Mouse (Mus musculus): ENCODE results near the gene Neurl1b.

Neurl1b gene

DNA sequence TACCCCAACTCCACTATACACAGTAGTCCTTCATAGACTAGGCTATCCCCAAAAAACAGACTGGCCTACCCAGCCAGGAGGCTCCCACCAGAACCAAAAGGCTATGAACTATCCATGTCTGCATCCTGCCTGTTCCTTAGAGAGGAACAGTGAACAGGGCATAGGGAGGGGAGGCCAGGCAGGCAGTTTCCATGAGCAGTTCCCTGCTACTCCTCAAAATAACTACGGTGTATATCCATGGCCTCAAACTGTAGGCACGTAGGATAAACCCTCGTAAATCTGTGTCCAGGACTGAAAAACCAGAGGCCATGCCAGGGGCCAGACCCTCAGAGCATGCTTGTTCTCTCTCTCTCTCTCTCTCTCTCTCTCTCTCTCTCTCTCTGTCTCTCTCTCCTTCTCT, 17.9 kb upstream of the Neurl1b start:
- no peak for DNase-seq (ENCODE audit: extremely low spot score, low read depth, low spot score)

DNA sequence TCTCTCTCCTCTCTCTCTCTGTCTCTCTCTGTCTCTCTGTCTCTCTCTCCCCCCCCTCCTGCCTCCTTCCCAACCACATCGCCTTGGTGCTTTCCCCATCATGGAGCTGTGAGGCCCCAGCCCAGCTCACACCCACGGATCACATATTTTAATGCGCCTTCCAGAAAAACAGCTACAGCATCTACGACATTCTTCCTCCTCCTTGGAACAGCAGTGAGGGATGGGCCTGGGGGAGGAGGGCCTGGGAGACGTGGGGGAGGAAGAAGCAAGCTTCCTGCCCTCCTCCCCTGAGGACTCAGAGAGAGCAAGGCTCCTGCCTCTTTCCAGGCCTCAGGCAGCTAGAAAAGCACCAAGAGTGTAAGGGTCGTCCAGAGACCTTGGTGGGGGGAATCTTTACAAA, 17.3 kb upstream of the Neurl1b start:
- DNase-seq (ENCODE audit: extremely low spot score, low read depth, low spot score), result no peak

DNA sequence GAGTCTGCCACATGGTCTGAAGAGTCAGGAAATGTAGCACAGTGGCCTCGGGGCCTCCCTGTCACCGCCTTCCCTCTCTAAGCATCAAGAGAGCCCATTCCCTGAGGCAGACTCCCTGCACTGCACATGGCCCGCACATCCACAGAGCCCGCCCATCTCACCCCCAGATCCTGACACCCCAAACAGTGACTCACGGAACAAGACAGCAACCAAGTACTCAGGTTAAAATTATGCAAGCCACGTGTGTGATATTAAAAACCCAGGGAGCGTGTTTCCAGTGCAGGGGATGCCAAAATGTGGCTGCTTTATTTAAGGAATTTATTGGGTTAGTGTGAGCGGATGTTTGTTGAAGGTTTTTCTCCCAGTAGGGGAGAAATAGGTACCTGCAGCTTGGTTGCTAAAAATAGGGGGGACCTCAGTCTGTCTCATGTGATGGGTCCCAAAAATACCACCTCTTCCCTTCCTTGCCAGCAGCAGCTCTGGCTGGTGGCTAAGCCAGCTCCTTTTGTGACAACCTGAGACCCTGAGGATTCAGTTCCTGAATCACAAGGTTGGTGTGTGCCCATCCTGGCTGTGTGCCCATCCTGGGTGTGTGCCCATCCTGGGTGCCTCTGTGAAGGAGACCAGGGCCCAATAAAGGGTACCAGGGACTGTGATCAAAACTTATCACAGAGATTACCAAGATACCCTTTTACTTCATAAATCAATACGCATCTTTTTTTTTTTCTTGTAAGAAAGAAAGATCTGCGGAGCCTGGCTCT, 9.1 kb upstream of the Neurl1b start:
- no peak for DNase-seq (ENCODE audit: extremely low spot score, low read depth, low spot score)

DNA sequence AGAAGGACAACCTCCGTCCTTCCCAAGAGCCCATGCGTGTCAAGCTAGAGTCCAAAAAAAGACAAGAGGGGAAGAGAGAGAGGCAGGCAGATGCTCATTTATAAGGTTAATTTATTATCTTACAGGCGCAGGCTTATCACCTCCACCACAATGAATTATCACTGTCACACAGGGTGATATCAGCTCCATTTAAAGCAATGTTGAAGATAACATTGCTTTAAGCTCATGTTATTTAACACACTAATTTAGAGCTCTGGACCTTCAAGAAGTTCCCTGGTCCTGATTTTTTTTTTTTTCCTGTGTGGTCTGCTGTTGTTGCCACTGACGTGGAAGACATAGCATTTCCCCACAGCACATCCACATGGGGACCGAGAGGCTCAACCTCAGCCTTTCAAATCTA, 1.7 kb upstream of the Neurl1b start:
- no peak for DNase-seq (ENCODE audit: extremely low spot score, low read depth, low spot score)

DNA sequence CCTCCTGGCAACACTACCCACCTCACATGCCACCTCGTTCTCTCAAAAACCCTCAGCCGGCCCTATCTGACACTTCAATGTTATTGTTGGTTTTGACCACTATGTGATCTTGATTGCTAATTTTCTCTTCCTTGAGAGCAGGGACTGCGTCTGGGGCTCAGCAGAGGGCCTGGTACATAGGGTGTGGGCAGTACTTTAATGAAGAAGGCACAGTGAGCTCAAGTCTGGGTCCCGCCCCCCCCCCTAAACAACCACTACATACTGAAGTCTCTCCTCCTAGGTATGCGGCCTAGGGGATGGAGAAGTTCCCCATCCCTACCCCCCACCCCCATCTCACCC, 476 bp upstream of the Neurl1b start:
- no peak for DNase-seq (ENCODE audit: extremely low spot score, low read depth, low spot score)

DNA sequence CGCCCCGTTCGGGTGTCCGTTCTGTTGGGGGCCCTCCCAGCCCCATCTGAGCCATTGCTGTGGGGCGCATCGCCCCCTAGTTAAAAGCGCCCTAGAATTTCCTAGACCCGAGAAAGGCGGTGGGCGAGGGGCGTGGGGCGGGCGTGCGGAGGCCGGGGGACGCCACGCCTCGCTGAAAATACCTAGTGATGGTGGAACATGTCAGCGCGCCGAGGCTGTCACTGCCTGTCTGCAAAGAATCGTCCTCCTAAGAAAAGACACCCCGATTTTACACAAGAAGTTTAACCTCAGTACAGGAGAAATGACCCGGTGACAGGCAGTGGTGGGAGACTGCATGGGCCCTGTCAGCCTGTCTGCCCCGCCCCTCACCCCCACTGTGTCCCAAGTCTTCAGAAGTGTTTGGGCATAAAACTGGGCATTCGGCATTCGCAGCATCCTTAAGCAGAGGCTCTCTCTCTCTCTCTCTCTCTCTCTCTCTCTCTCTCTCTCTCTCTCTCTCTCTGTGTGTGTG, 781 bp downstream of the Neurl1b start:
- no peak for DNase-seq (ENCODE audit: extremely low spot score, low read depth, low spot score)

DNA sequence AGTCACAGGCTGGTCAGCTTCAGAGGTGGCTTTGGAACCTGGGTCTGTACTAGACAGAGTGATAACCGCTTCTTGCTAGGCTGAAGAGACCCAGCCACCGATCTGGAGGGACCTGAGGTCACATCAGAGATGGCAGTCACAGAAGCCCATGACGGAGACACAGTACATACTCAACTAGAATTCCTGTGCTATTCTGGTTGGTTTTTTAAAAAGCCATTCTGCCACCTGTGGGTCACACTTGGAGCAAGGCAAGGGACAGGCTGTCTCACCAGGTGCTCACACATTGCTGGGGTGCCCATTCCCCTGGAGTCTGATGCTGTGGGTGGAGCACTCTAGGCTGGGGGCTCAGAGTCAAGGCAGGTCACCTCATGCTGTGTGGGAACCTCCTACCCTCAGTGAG, 1.5 kb downstream of the Neurl1b start:
- DNase-seq (ENCODE audit: extremely low spot score, low read depth, low spot score), result no peak

DNA sequence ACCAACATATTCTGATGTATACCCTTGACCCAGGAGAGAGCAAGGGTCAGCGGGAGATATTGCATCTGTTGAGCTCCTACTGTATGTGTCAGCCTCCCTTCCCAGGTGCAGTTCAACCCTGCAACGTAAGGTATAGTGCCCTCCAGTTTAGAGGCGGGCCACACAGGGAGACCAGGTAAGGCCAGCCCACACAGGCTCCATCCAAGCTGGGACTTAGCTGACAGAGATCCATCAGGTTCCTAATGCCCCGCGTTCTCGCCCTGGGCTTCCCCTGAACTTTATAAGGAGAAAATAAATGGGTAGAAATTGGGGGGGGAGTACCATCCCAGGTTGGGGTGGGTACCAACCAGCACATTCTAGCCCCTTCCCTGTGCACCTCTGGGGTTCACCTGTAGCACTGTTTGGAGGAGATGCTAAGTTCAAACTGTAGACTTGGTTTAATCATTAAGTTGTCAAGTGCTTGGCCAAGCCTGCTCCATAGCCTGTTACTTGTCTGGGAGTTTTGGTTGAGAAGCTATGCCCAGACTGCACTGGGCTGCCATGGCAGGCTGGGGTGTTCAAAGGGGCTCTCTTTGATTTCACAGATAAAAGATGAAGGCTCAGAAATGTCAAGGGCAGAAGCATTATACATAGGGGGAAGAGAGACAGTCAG, 3.3 kb downstream of the Neurl1b start:
- DNase-seq (ENCODE audit: extremely low spot score, low read depth, low spot score), result no peak

DNA sequence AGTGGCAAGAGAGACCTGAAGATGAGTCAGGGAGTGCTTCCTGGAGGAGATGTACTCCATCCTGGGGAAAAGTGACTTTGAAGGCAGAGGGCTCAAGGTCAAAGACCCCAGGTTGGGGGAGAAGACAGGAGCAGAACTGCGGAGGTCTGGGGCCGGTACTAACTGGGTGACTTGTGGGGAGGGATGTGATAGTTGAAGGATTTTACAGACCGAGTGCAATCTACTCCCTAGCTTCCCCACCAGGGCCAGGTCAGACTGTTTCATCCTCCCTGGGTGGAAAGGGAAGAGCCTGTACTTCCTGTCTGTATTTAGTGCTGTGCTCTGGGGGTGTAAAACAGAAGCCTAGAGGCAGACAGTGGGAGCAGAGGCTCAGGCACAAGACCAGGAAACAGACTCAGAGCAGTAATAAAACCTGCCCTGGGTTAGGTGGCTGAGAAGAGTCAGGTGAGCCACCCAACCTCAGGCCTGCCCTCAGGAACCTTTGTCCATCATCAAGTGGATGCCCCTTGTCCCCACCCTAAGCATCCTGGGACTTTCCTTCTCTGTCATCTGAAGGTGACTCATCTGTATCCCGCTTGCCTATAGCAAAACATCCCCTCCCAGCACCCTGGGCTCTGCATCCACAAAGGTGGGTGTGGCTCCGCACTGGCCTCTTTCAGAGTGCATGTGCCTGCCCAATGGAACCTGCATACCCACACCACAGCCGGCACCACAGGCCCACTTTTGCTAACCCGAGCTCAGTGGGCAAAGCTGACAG, 6.0 kb downstream of the Neurl1b start:
- DNase-seq (ENCODE audit: extremely low spot score, low read depth, low spot score), result no peak

DNA sequence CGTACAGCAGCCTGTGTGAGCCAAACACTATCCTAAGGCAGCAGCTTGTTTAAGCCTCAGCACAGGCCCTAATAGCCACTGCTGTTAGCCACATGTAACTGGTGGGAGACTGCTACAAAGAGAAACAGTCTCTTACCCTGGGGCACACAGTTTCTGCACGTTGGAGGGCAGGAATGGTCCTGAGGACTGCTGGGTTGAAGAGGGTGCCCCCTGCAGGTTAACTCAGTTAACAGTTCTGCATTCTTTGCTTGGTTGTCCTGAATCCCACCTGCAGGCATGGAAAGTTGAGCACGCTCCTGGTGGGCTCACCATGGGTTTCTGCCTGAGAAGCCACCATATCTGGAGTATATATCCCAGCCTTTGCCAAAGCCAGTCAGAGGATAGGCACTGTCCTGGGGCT, 6.9 kb downstream of the Neurl1b start:
- peak; percentile 8 for DNase-seq (ENCODE audit: extremely low spot score, low read depth, low spot score)

DNA sequence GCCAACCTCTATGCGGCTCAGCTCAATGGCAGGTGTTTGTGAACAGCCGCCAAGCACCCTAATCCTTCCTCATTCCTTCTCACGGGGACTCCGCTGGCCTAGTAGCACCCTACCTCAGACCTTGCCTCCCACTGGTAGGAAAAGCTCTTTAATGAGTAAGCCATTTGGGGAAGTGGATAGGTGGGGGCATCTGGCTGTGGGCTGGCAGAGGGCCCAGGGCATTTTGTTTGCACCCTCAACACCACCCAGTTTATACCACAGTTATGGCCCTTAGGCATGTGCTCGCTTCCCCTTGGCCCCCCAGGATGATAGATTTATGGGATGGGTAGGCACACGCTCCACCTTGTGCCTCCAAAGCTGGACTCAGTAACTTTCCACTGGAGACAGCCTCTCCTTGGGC, 7.8 kb downstream of the Neurl1b start:
- no peak for DNase-seq (ENCODE audit: extremely low spot score, low read depth, low spot score)

DNA sequence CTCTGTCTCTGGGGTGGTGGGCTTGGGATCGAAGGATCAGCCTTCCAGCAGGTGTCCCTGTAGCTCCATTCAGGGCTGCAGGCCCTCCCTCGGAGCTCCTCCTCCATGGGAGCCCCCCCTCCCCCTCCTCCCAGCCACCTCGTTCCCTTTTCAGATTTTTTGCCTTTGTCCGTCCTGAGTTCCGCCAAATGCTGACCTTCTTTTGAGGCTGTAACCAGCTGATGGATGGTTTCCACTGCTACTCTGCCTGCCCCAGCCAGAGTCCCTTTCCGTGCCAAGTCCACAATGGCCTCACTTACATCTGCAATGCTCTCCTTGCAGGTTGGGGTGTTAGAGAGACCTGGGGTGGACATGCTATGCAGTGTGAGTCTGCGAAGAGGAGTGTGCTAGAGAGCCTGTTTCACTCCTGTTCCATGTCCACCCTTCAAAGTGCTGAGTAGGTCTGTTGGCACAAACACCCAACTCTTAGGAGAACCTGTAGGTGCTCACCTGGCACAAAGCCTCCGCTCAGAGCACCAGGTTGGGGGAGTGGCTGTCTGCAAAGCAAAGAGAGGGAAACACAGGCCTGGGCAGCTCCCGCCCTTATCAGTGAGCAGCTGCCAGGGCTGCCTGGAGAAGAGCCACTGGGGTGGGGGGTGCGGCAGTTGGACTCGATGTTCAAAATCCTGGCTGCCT, 9.5 kb downstream of the Neurl1b start:
- no peak for DNase-seq (ENCODE audit: extremely low spot score, low read depth, low spot score)

DNA sequence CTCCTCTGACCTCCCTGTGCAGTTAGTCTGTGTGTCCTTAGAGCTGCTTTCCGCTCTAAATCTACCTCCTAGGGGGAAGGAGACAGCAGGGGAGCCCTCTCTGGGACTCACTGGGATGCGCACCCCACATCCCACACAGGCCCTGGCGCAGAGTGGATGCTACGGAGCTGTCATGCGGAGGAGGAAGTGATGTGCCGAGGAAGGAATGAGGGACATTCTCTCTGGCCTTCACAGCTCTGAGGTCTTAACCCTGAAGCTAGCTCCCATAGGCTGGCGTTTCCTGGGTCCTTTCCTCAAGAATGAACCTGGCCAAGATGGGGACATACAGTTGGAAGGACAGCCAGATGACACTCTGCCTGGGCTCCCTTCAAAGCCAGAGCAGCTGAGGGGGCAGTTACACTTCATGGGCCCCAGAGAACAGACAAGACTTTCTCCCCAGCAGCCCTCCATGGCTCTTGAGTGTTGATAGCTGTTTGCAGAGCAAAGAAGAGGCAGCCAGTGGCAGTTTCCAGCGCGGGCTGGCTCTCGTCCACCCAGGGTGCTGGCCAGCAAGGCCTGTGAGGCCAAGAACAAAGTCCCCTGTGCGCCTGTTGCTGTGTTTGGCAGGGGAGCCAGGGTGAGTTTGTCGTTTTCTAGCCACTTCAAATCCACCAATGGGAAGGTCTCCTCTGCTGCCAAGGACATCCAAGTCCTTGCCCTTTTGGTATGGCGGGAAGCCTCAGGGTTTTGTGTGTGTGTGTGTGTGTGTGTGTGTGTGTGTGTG, 10.5 kb downstream of the Neurl1b start:
- no peak for DNase-seq (ENCODE audit: extremely low spot score, low read depth, low spot score)

DNA sequence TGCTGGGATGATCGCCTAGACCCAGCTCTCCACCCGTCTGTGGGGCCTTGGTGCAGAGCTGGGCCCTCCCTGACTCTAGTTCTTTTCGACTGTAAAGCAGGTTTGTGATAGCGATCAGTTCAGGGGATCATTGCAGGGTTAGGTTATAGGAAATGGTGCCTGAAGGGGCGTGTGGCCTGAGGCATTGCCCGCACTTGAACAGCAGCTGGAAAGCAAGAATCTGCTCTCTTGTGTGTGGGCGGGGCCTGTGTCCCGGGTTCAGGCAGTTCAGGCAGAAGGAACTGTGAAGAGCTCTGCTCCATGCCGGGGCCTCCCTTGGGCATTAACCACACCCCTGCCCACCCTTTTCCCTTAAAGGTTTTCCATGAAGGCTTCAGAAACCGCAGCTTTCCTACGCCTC, 18.7 kb downstream of the Neurl1b start:
- no peak for DNase-seq (ENCODE audit: extremely low spot score, low read depth, low spot score)

DNA sequence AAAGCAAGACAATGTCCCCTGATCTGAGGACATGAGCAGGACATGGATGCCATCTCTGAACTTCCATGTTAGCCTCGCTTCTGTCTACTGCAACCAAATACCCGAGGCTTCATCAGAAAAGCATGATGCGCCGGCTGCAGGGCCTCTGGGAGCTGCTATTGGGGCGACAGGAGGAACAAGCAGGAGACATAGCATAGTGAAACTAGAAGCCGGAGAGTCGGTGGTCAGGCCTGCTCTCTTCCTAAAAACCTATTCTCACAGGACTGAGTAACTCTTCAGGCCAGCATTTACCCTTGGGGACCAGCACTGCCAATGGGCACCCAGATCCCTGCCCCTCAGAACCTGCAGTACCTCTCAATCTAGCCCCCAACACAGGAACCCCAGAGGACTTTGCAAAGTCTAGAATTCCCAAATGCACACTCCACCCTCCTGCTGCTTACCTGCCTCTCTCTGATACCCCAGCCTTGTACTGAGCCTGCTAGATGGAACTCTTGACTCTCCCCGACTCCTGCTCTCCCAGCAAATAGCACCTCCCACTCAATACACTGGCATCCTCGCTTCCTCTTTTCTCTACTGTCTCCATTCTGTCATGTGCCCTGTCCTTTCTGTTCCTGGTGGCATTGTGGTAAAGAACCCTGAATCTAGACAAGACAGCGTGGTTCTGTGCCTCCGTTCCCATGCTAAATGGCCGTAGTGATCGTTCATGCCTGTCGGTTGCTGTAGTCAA, 22.6 kb downstream of the Neurl1b start:
- DNase-seq (ENCODE audit: extremely low spot score, low read depth, low spot score), result no peak

DNA sequence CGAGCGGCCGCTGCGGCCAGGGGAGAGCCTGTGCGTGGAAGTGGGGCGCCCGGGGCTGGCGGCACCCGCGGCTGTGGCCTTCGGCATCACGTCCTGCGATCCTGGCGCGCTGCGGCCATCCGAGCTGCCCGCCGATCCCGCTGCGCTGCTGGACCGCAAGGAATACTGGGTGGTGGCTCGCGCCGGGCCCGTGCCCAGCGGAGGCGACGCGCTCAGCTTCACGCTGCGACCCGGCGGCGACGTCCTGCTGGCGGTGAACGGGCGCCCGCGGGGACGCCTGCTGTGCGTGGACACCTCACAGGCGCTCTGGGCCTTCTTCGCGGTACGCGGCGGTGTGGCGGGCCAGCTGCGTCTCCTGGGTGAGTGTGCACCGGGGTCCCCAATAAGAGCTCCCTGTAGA, 24.4 kb downstream of the Neurl1b start:
- DNase-seq (ENCODE audit: extremely low spot score, low read depth, low spot score), result no peak

DNA sequence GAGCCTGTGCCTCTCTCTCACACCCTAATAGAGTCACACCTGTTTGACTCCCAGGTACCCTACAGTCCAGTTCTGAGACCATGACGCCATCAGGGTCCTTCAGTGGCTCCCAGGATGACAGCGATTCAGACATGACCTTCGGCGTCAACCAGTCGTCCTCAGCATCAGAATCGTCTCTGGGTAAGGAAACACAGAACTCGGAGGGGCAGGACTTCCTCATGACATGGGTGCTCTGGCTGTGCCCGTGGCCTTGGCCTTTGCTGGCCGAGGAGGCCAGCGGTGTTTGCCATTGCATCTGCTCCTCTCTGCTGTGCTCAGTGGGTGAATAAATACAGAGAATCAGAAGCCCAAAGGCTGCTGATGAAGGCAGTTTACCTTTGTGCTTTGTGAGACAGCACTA, 26.4 kb downstream of the Neurl1b start:
- DNase-seq (ENCODE audit: extremely low spot score, low read depth, low spot score), result no peak

DNA sequence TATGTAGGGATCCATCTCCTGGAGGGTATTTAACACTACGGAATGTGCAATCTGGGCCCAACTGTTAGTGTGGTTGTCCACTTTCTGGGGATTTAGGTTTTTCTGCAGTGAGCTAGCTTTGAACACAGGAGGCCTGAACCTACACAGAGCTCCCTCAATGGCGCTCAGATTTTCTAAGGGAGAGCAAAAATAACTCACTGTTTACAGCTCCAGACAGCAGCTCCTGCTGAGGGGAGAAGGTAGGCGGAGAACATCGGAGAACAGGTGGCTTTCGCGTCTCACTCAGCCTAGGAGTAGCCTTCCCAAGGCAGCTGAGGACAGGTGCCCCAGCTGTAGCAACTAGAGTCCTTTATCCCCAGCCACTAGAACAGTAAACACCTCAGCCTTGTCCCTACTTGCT, 27.6 kb downstream of the Neurl1b start:
- DNase-seq (ENCODE audit: extremely low spot score, low read depth, low spot score), result no peak

DNA sequence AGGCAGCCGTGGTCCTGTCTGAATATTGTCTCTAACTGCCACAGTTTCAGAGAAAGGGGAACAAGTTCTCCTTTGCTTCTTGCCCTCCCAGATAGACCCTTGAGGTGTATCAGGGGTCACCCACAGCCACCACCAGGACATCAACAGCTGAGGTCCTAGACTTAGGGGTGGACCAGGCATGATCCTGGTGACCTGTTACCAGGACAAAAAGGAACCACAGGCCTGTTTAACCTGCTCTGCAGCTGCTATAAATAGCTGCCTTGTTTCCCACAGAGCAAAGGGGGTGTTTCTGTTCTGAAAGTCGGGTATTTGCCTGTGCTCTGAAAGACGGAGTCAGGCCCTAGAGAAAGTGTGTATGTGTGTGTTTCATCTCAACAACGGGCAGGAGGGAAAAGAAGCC, 29.2 kb downstream of the Neurl1b start:
- no peak for DNase-seq (ENCODE audit: extremely low spot score, low read depth, low spot score)

DNA sequence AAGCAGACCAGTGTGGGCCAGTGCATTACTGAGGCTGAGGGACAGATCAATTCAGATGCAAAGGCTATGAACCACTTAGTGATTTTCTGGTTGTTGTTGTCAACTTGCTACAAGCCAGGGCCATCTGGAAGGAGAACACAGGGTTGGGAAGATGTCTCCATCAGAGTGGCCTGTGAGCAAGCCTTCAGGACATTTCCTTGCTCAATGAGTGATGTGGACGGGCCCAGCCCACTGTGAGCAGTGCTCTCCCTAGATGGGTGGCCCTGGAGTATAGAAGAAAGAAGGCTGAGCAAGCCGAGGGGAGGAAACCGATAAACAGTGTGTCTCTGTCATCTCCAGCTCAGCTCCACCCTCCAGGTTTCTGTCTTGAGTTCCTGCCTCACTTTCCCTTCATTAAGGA, 34.8 kb downstream of the Neurl1b start:
- DNase-seq (ENCODE audit: extremely low spot score, low read depth, low spot score), result no peak

Data from hindlimb bud, embryonic 11.5 days (tissue).